Mouse (Mus musculus) lung, postnatal 14 days (tissue): ENCODE data around the gene Tnfrsf1a.

Experiments
- DNase-seq: peaks from one replicate; pipeline ENCODE4 v3.0.0; 2021

Gene Tnfrsf1a

DNA sequence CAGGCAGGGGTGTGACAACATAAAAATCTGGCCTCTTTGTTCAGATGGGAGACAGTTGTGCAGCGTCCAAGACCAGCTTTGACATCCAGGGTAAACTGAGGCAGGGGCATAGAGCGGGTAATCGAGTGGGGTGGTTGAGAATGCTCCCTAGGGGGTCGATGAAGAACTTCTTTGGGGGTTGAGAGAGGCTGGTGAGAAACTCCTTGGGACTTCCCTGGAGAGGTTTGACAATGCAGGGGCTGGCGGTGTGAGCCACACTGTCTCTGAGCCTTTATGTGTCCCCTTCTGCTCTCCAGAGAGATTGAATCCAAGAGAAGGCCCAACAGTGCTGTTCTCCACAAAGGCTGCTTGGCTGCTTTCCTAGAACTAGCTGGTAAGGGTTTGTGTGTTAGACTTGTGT, 40.7 kb downstream of the Tnfrsf1a start:
- no peak for DNase-seq

DNA sequence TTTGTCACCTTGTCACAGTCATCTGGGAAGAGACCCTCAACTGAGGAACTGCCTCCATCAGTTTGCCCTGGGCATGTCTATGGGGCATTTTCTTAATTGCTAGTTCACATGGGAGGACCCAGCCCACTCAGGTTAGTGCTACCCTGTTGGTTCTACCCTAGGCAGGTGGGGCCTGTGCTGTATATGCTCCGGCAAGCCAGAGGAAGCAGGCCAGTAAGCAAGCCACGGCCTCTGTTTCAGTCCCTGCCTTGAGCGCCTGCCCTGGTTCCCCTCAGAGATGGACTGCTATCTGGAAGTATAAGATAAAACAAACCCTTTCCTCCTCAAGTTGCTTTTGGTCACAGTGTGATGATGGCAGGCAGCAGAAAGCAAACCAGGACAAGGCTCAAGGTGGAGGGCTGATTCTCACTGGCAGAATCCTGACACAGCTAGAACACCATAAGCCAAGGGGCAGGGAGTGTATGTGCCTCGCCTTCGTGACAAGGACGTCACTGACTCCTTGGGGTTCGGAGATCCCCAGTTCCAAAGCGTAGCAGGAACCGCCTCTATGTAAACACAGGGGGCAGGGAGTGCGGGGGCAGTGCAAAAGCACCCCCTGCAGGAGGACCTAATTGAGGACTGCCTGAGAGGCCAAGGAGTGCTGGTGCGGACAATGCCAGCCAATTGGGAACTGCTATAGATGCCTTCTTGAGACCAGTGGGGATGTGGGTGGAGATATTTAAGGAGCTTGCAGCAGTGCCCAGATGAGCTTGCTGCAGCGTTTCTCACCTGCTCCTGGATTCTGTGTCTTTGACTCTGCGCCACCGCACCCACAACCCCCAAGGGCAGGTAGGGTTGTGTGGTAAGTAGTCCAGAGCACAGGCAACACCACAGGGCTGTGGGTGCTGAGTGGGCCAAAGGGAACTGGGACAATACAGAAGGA, 56.6 kb downstream of the Tnfrsf1a start:
- no peak for DNase-seq

DNA sequence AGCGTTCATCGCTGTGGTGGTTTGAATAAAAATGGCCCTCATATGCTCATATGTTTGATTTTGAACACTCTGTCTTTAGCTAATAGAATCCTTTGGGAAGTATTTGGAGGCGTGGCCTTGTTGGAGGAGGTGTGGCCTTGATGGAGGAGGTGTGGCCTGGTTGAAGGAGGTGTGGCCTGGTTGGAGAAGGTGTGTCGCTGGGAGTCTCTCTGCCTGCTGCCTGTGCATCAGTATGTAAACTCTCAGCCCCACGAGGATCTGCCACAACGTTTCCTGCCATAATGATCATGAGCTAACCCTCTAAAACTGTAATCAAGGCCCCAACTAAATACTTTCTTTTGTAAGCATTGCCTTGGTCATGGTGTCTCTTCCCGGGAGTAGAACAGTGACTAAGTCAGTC, 58.1 kb downstream of the Tnfrsf1a start:
- DNase-seq, result no peak

DNA sequence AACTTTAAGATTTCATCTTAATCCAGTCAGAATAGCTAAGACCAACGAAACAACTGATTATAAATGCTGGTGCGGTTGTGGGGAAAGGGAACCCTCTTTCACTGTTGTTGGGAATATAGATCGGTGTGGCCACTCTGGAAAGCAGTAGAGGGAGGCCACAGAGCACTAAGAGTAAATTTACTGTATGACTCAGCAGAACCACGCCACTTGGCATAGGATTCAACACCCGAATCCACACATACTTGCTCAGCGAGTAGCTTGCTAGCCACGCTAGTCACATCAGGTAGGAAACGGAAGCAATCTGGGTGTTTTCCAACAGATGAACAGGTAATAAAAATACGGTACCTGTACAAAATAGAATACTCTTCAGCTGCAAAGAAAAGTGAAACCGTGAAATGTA, 58.5 kb downstream of the Tnfrsf1a start:
- DNase-seq, result no peak

DNA sequence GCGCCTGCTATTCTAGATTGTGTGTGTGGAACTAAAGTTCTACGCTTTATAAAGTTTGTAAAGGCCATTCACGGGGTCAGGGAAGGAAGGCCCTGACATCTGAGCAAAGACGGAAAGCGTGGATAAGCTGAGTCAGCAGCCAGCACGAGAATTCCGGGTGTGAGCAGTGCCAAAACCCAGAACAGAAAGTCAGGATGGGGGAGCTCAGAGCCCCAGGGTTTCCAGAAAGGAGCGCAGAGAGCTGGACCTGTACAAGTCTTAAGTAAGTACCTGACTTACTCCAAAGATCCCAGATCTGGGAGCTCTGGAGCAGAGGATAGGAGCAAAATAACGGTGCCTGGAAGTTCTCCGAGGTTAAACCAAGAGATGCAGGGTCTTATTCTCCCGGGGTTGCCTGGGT, 61.4 kb downstream of the Tnfrsf1a start:
- no peak for DNase-seq

DNA sequence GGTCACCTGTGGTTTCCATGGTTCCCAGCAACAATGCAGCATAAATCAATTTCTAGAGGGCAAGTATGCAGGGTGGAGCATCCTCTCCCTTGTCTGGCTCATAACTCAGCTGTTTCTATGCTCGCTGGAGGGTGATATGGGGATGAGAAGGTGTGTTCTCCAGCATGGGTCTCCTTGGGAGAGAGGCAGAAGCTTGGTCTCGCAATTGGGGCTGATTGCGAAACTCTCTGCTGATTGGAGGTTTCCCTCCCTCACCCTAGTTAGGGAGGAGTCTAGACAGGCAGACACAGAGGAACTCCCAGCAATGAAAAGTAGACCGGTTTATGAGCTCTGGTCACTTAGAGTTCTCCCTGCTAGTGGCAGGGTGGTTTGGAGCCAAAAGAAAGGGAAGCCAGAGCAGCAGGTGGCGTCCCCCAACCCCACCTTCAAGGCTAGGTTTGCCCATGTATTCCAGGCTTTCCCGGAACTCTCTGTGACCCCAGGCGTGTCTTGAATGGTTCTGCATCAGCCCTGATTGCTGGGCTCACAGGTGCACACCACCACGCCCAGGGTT, 61.9 kb downstream of the Tnfrsf1a start:
- peak; percentile 31 for DNase-seq

DNA sequence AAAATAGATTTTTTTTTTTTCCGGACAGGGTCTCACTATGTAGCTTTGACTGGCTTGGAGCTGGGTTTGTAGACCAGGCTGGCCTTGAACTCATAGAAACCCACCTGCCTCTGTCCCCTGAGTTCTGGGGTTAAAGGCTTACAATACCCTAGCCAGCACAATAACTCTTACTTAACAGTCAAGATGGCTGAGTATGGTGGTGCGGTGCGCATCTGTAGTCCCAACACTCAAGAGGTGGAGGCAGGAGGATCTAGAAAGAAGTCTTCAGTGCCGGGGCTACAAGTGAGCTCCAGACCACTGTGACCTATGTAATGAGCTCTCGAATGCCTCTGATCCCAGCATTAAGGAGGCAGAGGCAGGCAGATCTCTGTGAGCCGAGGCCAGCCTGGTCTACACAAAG, 62.5 kb downstream of the Tnfrsf1a start:
- no peak for DNase-seq
